Mouse (Mus musculus) embryonic facial prominence, embryonic 11.5 days (tissue): ENCODE results near the gene Cyp4v3. TPM values are rescaled to one million over a fixed set of nuclear protein-coding genes. Genes with fewer than 3 reads are reported as not detected.
"Not testable (repeated sequence)": the region's sequence is repeated elsewhere in the genome, so short reads cannot be mapped to it uniquely, and the experiment has no call there.

Experiments used
- ATAC-seq: fragments of 200-750 bp; cut with Nextera tagmentation; replicated peaks from 2 replicates; pipeline ENCODE4 v1.8.0; 2017; ENCODE audit warnings: low read depth; ENCODE audit not compliant: insufficient number of reproducible peaks, low FRiP score, low TSS enrichment
- DNase-seq: peaks from one replicate; pipeline ENCODE4 v3.0.0-alpha.2; 2015; ENCODE audit warnings: low spot score
- H3K27ac ChIP-seq: fragments of 300-500 bp; sonication (generic); replicated peaks from 2 replicates; pipeline ENCODE4 v1.5.1; 2014; ENCODE audit warnings: mild to moderate bottlenecking, low read depth, low read length, control low read depth
- H3K27me3 ChIP-seq: fragments of 300-500 bp; sonication (generic); 2 replicates; pipeline ENCODE4 v1.6.1; 2014; ENCODE audit warnings: mild to moderate bottlenecking, low read length, moderate library complexity, mixed read lengths; ENCODE audit not compliant: control insufficient read depth, insufficient read depth
- H3K36me3 ChIP-seq: fragments of 300-500 bp; sonication (generic); replicated peaks from 2 replicates; pipeline ENCODE4 v1.6.1; 2014; ENCODE audit warnings: low read depth, mild to moderate bottlenecking, low read length, moderate library complexity, mixed read lengths; ENCODE audit not compliant: control insufficient read depth, insufficient read depth
- H3K4me1 ChIP-seq: fragments of 300-500 bp; sonication (generic); 2 replicates; pipeline ENCODE4 v1.6.1; 2014; ENCODE audit warnings: low read length, mixed read lengths; ENCODE audit not compliant: control insufficient read depth, insufficient read depth
- H3K4me2 ChIP-seq: fragments of 300-500 bp; sonication (generic); 2 replicates; pipeline ENCODE4 v1.6.1; 2014; ENCODE audit warnings: low read depth, mild to moderate bottlenecking, control low read depth, low read length, moderate library complexity
- H3K4me3 ChIP-seq: fragments of 300-500 bp; sonication (generic); 2 replicates; pipeline ENCODE4 v1.5.1; 2014; ENCODE audit warnings: low read depth, low read length, control low read depth
- H3K9ac ChIP-seq: fragments of 300-500 bp; sonication (generic); replicated peaks from 2 replicates; pipeline ENCODE4 v1.6.1; 2014; ENCODE audit warnings: mild to moderate bottlenecking, control low read depth, low read length
- H3K9me3 ChIP-seq: fragments of 300-500 bp; sonication (generic); replicated peaks from 2 replicates; pipeline ENCODE4 v1.6.1; 2016; ENCODE audit warnings: mild to moderate bottlenecking, low read length, inconsistent platforms, mixed read lengths; ENCODE audit not compliant: control insufficient read depth
- WGBS: fragments of 180-500 bp; shearing (Covaris S2); extraction: QIAGEN DNeasy Blood & Tissue Kit; methylation state at CpG from one replicate; pipeline ENCODE4 v1.1.7; 2014; 5-methylcytosine and 5-hydroxymethylcytosine counted together
- polyA plus RNA-seq: library from polyadenylated mRNA; unstranded; fragments of >200 nt; fragmentation: Nextera tagmentation; extraction: Ambion mirVana; gene quantifications from 2 replicates; pipeline ENCODE4 v1.2.1, GENCODE M21; 2014

Cyp4v3 gene
- polyA plus RNA-seq, 1 experiment from 2014 or later = 2.0 TPM

DNA sequence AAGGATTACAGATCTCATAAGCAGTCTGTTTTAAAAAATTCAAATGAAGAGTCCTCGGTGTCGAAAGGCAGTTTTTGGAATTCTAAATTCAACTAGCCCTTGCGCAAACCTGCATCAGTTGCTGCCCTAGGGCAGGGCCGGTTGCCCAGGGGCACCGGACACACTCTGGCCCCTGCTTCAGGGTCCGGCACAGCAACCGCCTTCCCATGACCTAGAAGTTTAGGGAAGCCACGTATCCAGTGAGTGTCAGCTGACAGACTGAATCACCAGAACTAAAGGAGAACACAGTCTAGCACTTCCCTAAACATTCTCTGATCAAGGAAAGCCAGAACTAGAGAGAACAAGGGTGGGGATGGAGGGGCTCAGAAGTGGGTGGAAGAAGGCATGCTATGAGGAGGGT is 477 bp upstream of the Cyp4v3 start:
- H3K4me3 ChIP-seq = peak overlapping the region; percentile 62
- ATAC-seq (0 out of 2 replicates have a peak, but pooled peaks have one; percentile 34), DNase-seq (no peak)
- H3K27me3 ChIP-seq = no peaks in the 10 kb centered on the region
- H3K36me3 ChIP-seq = no peaks in the 10 kb centered on the region
- H3K4me2 ChIP-seq = peak overlapping the region; percentile 92
- H3K27ac ChIP-seq = no peak overlapping the region
- no peaks in the 10 kb centered on the region for H3K4me1 ChIP-seq
- no peaks in the 10 kb centered on the region for H3K9me3 ChIP-seq
- H3K9ac ChIP-seq = peak overlapping the region; percentile 63
- 4% methylated on average over 8 of the region's 8 CpGs for WGBS

- WGBS = 80% methylated on average over 3 of the region's 3 CpGs
- H3K36me3 ChIP-seq = no peaks in the 10 kb centered on the region
- DNase-seq (no peak), ATAC-seq (no peak)
- H3K4me3 ChIP-seq = no peak overlapping the region
- no peaks in the 10 kb centered on the region for H3K4me1 ChIP-seq
- no peaks in the 10 kb centered on the region for H3K27me3 ChIP-seq
- no peak overlapping the region for H3K4me2 ChIP-seq
- no peak overlapping the region for H3K27ac ChIP-seq
- H3K9ac ChIP-seq = no peak overlapping the region
- H3K9me3 ChIP-seq = no peaks in the 10 kb centered on the region
Observed at GRCm38 (mm10) chr8:45330856-45331255, 2.2 kb downstream of the Cyp4v3 start.

DNA sequence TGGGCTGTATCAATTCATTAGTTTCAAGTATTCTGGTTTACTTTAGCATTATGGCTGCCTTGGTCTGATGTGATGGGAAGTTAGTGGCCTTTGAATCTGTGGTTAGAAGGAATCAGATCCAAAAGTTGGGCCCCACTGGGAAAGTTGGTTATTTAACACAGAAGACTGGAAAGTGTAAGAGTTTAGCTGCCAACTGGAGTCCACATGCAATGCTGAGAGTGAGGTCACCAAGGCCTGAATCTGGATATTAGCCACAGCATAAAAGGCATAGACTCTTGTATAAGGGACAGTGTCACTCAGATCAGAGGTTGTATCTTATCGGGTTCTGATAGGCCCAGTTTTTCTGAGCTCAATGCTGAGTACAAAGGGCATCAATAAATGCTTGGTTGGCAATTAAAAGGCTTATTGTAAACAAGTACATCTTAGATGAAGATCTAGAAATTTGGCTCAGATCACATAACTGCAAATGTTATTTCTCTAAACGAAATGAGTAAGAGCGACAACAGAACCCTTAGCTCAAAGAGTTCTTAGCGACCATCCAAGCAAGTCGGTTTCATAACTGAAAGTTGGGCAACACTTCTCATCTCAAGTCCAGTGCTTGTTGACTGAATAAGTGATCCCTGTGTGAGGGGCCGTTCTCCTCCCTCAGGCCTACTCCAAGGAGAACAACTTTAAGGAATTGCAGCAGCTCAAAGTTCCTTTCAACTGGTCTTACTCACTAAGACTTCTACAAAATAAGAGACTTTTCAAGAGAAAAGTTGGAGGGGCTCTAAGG is 3.6 kb downstream of the Cyp4v3 start:
- WGBS = 90% methylated on average over 6 of the region's 6 CpGs
- no peaks in the 10 kb centered on the region for H3K9me3 ChIP-seq
- H3K27ac ChIP-seq = no peak overlapping the region
- no peak overlapping the region for H3K4me3 ChIP-seq
- H3K4me1 ChIP-seq = no peaks in the 10 kb centered on the region
- no peak overlapping the region for H3K4me2 ChIP-seq
- no peak overlapping the region for H3K9ac ChIP-seq
- ATAC-seq (no peak), DNase-seq (no peak)
- H3K36me3 ChIP-seq = no peaks in the 10 kb centered on the region
- H3K27me3 ChIP-seq = no peaks in the 10 kb centered on the region

DNA sequence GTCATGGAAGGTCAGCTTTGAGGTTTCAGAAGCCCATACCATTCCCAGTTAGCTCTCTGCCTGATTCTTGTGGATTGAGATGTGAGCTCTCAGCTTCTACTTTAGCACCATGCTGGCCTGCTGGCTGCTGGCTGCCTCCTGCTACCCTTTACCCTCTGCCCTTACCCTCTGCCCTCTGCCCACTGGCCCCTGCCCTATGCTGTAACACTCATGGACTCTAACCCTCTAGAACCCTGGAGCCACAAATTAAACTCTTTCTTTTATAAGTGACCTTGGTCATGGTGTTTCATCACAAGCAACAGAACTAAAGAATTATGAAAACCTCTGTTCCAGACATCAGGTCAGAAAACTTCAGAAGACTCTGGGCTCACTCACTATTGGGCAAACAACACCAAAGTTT is 5.9 kb downstream of the Cyp4v3 start:
- DNase-seq, H3K4me3 ChIP-seq, H3K36me3 ChIP-seq, ATAC-seq, H3K9ac ChIP-seq, H3K4me1 ChIP-seq, H3K4me2 ChIP-seq, H3K27ac ChIP-seq, H3K27me3 ChIP-seq, H3K9me3 ChIP-seq: not testable (repeated sequence)

DNA sequence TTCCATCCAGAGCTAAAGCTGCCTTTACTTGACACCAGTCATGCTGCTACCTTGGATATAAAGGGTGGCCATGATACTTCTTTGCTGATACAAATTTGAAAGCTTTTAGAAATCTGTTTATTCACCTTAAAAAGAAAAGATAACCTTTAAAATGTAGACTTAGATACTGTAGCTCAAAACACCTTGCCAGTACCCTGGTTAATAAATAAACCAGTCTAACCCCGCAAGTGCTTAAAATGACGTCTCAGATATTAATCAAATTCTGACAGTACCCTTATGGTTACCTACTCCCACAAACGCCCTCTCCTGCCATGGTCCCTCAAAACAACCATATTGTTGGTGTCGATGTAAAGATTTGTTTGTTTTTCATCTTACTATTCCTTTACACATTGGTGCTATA is 8.9 kb downstream of the Cyp4v3 start:
- Histone ChIP-seq H3K9me3 (no peaks in the 10 kb centered on the region), H3K4me2 (no peak overlapping the region), H3K9ac (no peak overlapping the region), H3K27me3 (no peaks in the 10 kb centered on the region), H3K27ac (no peak overlapping the region), H3K36me3 (no peaks in the 10 kb centered on the region), H3K4me1 (no peaks in the 10 kb centered on the region), H3K4me3 (no peak overlapping the region)
- no peak for ATAC-seq
- no peak for DNase-seq
- WGBS = 90% methylated on average over 4 of the region's 4 CpGs

DNA sequence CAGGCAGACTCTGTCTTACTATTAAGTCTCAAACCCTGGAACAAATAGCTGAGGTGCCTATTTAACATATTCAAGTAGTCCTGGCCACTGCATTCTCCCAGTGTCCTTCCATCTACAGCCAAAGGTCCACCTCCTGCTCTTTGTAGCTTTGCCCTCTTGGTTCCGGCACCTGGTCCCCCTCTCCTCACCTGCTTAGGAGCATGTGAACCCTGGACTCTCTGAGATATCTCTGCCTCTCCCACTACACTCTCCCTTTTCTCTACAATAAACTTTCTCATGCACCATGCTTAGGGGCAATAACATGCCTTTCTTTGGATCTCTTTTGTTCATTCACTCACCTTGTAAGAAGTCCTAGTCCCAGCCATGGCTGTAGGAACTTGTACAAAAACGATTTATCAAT is 11.7 kb downstream of the Cyp4v3 start:
- no peak overlapping the region for H3K4me2 ChIP-seq
- DNase-seq = no peak
- H3K4me3 ChIP-seq = no peak overlapping the region
- WGBS = 78% methylated on average over 2 of the region's 2 CpGs
- no peaks in the 10 kb centered on the region for H3K9me3 ChIP-seq
- no peak for ATAC-seq
- no peaks in the 10 kb centered on the region for H3K27me3 ChIP-seq
- no peak overlapping the region for H3K27ac ChIP-seq
- H3K36me3 ChIP-seq = no peaks in the 10 kb centered on the region
- no peak overlapping the region for H3K9ac ChIP-seq
- H3K4me1 ChIP-seq = no peaks in the 10 kb centered on the region

- no peak overlapping the region for H3K4me2 ChIP-seq
Observed at GRCm38 (mm10) chr8:45320930-45321329, 12.1 kb downstream of the Cyp4v3 start.

GRCm38 (mm10) chr8:45310967-45311366 is 22.0 kb downstream of the Cyp4v3 start:
- DNase-seq (no peak), ATAC-seq (no peak)
- Histone ChIP-seq H3K36me3 (no peaks in the 10 kb centered on the region), H3K9ac (no peak overlapping the region), H3K4me2 (no peak overlapping the region), H3K27ac (no peak overlapping the region), H3K27me3 (no peaks in the 10 kb centered on the region), H3K9me3 (no peaks in the 10 kb centered on the region), H3K4me1 (no peaks in the 10 kb centered on the region), H3K4me3 (no peak overlapping the region)
- 81% methylated on average over 4 of the region's 4 CpGs for whole genome bisulfite sequencing

More at GRCm38 (mm10) chr8:45320930-45321329, 12.1 kb downstream of the Cyp4v3 start:
- no peak for ATAC-seq
- Histone ChIP-seq H3K4me3 (no peak overlapping the region), H3K36me3 (no peaks in the 10 kb centered on the region), H3K4me1 (no peaks in the 10 kb centered on the region), H3K27ac (no peak overlapping the region), H3K27me3 (no peaks in the 10 kb centered on the region), H3K9ac (no peak overlapping the region), H3K9me3 (no peaks in the 10 kb centered on the region)
- no peak for DNase-seq
- 71% methylated on average over 1 of the region's 1 CpGs for WGBS
